Mouse (Mus musculus): ENCODE measurements around the gene Cdk5.

- no peak for TF ChIP-seq CTCF (IDR thresholded peaks at IDR 0.05; ENCODE audit: low read depth, low read length)
- TF ChIP-seq GATA2 (IDR thresholded peaks at IDR 0.05; ENCODE audit: borderline replicate concordance, low read depth, low read length), result no peak
- TF ChIP-seq GATA1 (IDR thresholded peaks at IDR 0.05; ENCODE audit: borderline replicate concordance, low read length), result no peak
- no peak for TF ChIP-seq TAL1 (conservative IDR thresholded peaks at IDR 0.05; ENCODE audit: low read depth, low read length)
Measured at GRCm38 (mm10) chr5:24409466-24409865, 13.9 kb downstream of the Cdk5 start.
